Mouse (Mus musculus) heart, postnatal 0 days (tissue): ENCODE measurements around the gene Vps33b. TPM values are rescaled to one million over a fixed set of nuclear protein-coding genes. Genes with fewer than 3 reads are reported as not detected.
A peak's percentile ranks its signal among the peaks of the same experiment; 100 is the strongest.

Source experiments
- ATAC-seq: fragments of 200-750 bp; cut with Nextera tagmentation; 2 replicates; pipeline ENCODE4 v1.8.0; 2017; ENCODE audit warnings: low read depth, moderate number of reproducible peaks, moderate library complexity; ENCODE audit not compliant: insufficient read depth
- DNase-seq: peaks from one replicate; pipeline ENCODE4 v3.0.0-alpha.2; 2016; ENCODE audit warnings: low spot score
- H3K27ac ChIP-seq: fragments of 300-500 bp; sonication (generic); 2 replicates; pipeline ENCODE4 v1.5.1; 2014; ENCODE audit warnings: low read depth, mild to moderate bottlenecking
- H3K27me3 ChIP-seq: fragments of 300-500 bp; sonication (generic); 2 replicates; pipeline ENCODE4 v1.6.1; 2014; ENCODE audit warnings: low read length, mixed read lengths; ENCODE audit not compliant: control insufficient read depth, insufficient read depth
- H3K36me3 ChIP-seq: fragments of 300-500 bp; sonication (generic); replicated peaks from 2 replicates; pipeline ENCODE4 v1.6.1; 2014; ENCODE audit warnings: low read length, mixed read lengths; ENCODE audit not compliant: control insufficient read depth, insufficient read depth
- H3K4me1 ChIP-seq: fragments of 300-500 bp; sonication (generic); 2 replicates; pipeline ENCODE4 v1.6.1; 2014; ENCODE audit warnings: antibody characterized with exemption; ENCODE audit not compliant: control insufficient read depth, insufficient read depth
- H3K4me2 ChIP-seq: fragments of 300-500 bp; sonication (generic); 2 replicates; pipeline ENCODE4 v1.6.1; 2014; ENCODE audit warnings: low read depth, mild to moderate bottlenecking, low read length, moderate library complexity
- H3K4me3 ChIP-seq: fragments of 300-500 bp; sonication (generic); 2 replicates; pipeline ENCODE4 v1.5.1; 2014; ENCODE audit warnings: low read depth, low read length
- H3K9ac ChIP-seq: fragments of 300-500 bp; sonication (generic); replicated peaks from 2 replicates; pipeline ENCODE4 v1.6.1; 2014; ENCODE audit warnings: low read depth, low read length, mixed read lengths
- H3K9me3 ChIP-seq: fragments of 300-500 bp; sonication (generic); replicated peaks from 2 replicates; pipeline ENCODE4 v1.6.1; 2016; ENCODE audit warnings: low read length; ENCODE audit not compliant: control insufficient read depth
- CTCF ChIP-seq: IDR thresholded peaks from 2 replicates; pipeline ENCODE4 v1.5.1; 2016; ENCODE audit warnings: antibody characterized with exemption, control low read depth, low read depth
- EP300 ChIP-seq: IDR thresholded peaks from 2 replicates; pipeline ENCODE4 v1.6.1; 2016; ENCODE audit warnings: antibody characterized with exemption, low read depth
- WGBS: fragments of 180-500 bp; shearing (Covaris S2); extraction: QIAGEN DNeasy Blood & Tissue Kit; methylation state at CpG from one replicate; pipeline ENCODE4 v1.1.7; 2014; 5-methylcytosine and 5-hydroxymethylcytosine counted together
- polyA plus RNA-seq: library from polyadenylated mRNA; unstranded; fragments of >200 nt; fragmentation: Nextera tagmentation; extraction: Ambion mirVana; gene quantifications from 2 replicates; pipeline ENCODE4 v1.2.1, GENCODE M21; 2015
- total RNA-seq: library from RNA; depleted of rRNA; stranded (reverse); fragments of >200 nt; gene quantifications from 2 replicates; pipeline ENCODE4 v1.2.3, GENCODE M21; 2014; ENCODE audit warnings: low replicate concordance

Vps33b gene
- total and polyA plus RNA-seq, 2 experiments from 2014 or later: 3.9 to 8.0 TPM

- H3K9ac ChIP-seq: no peak overlapping the region
- no peak overlapping the region for H3K27ac ChIP-seq
- no peak overlapping the region for H3K4me2 ChIP-seq
- H3K27me3 ChIP-seq: peaks cover 5% of the 10 kb centered on the region
- TF ChIP-seq EP300: no peak
- TF ChIP-seq CTCF: no peak
- peaks cover 8% of the 10 kb centered on the region for H3K4me1 ChIP-seq
- no peak overlapping the region for H3K4me3 ChIP-seq
- ATAC-seq (no peak), DNase-seq (no peak)
- 47% methylated on average over 2 of the region's 2 CpGs for WGBS
- H3K36me3 ChIP-seq: no peaks in the 10 kb centered on the region
- no peaks in the 10 kb centered on the region for H3K9me3 ChIP-seq
Observed at GRCm38 (mm10) chr7:80257706-80258105, 11.7 kb upstream of the Vps33b start.

- Histone ChIP-seq H3K9me3 (no peaks in the 10 kb centered on the region), H3K4me3 (peak within 1 kb of the TSS; percentile 80), H3K27ac (peak within 1 kb of the TSS; percentile 85), H3K9ac (peak within 1 kb of the TSS; percentile 85), H3K36me3 (peaks cover 26% of the 10 kb centered on the region), H3K4me2 (peak within 1 kb of the TSS; percentile 85), H3K27me3 (peaks cover 5% of the 10 kb centered on the region), H3K4me1 (peaks cover 8% of the 10 kb centered on the region)
- WGBS: 23% methylated on average over 40 of the region's 40 CpGs
- DNase-seq (peak; percentile 88), ATAC-seq (peak; percentile 94)
- TF ChIP-seq EP300 (0 out of 2 replicates have a peak, but pooled peaks have one; percentile 61), CTCF (peak; percentile 29)
Observed at GRCm38 (mm10) chr7:80260625-80261371, 8.7 kb upstream of the Vps33b start, which contains the start of gene Ngrn. Gene Ngrn (plus strand): TSS chr7:80261215.

GRCm38 (mm10) chr7:80261372-80261990 lies 8.0 kb upstream of the Vps33b start:
- no peak; the same call in 1 of the 2 replicates for ATAC-seq
- Histone ChIP-seq H3K27me3 (peaks cover 5% of the 10 kb centered on the region), H3K36me3 (peaks cover 33% of the 10 kb centered on the region), H3K4me2 (peak overlapping the region; percentile 85), H3K9ac (peak overlapping the region; percentile 85), H3K9me3 (no peaks in the 10 kb centered on the region), H3K27ac (peak overlapping the region; percentile 85), H3K4me1 (peaks cover 8% of the 10 kb centered on the region), H3K4me3 (peak overlapping the region; percentile 80)
- under 1% methylated on average over 32 of the region's 32 CpGs for WGBS
- TF ChIP-seq EP300 (no peak), CTCF (no peak)
- DNase-seq: peak; percentile 17

- Histone ChIP-seq H3K9ac (no peak overlapping the region), H3K27ac (no peak overlapping the region), H3K27me3 (peaks cover under 1% of the 10 kb centered on the region; the same call in 1 of the 2 replicates), H3K4me1 (peaks cover 16% of the 10 kb centered on the region), H3K36me3 (peaks cover 38% of the 10 kb centered on the region), H3K4me3 (no peak overlapping the region), H3K9me3 (no peaks in the 10 kb centered on the region), H3K4me2 (no peak overlapping the region)
- ATAC-seq: no peak
- 88% methylated on average over 12 of the region's 12 CpGs for WGBS
- DNase-seq: no peak
- TF ChIP-seq CTCF (no peak), EP300 (no peak)
Observed at GRCm38 (mm10) chr7:80264606-80265005, 4.8 kb upstream of the Vps33b start.

- ATAC-seq (no peak), DNase-seq (no peak)
- H3K9ac ChIP-seq: no peak overlapping the region
- no peak overlapping the region for H3K27ac ChIP-seq
- no peak overlapping the region for H3K4me3 ChIP-seq
- no peak for TF ChIP-seq CTCF
- TF ChIP-seq EP300: no peak
- peaks cover 41% of the 10 kb centered on the region for H3K36me3 ChIP-seq
- peaks cover 23% of the 10 kb centered on the region for H3K4me1 ChIP-seq
- WGBS: 55% methylated on average over 1 of the region's 1 CpGs
- H3K9me3 ChIP-seq: no peaks in the 10 kb centered on the region
- H3K4me2 ChIP-seq: no peak overlapping the region
- no peaks in the 10 kb centered on the region for H3K27me3 ChIP-seq
Observed at GRCm38 (mm10) chr7:80267764-80268163, 1.7 kb upstream of the Vps33b start.
